Mouse (Mus musculus) spleen, adult 2 months (tissue): ENCODE results near the gene Olfr1158. TPM values are rescaled to one million over a fixed set of nuclear protein-coding genes. Genes with fewer than 3 reads are reported as not detected.

ENCODE experiments used
- DNase-seq, 2 experiments: peaks; one replicate each; pipeline versions ENCODE4 v3.0.0 to v3.0.0-alpha.2; 2012 to 2021; ENCODE audit warnings: low spot score in 2 of 2, low read depth in 1 of 2
- H3K27ac ChIP-seq: fragments of 200-500 bp; 2 replicates; pipeline ENCODE4 v1.5.1; 2012; ENCODE audit warnings: low read length, inconsistent platforms; ENCODE audit not compliant: insufficient read depth
- H3K27me3 ChIP-seq: fragments of 200-500 bp; 2 replicates; pipeline ENCODE4 v1.6.1; 2012; ENCODE audit warnings: mild to moderate bottlenecking, moderate library complexity, low read length, inconsistent platforms; ENCODE audit not compliant: control insufficient read depth, insufficient read depth
- H3K36me3 ChIP-seq: fragments of 200-500 bp; 2 replicates; pipeline ENCODE4 v1.6.1; 2012; ENCODE audit warnings: mild to moderate bottlenecking, low read length, inconsistent platforms; ENCODE audit not compliant: control insufficient read depth, insufficient read depth
- H3K4me1 ChIP-seq: fragments of 200-500 bp; 2 replicates; pipeline ENCODE4 v1.6.1; 2011; ENCODE audit warnings: inconsistent platforms; ENCODE audit not compliant: control insufficient read depth, insufficient read depth, insufficient read length
- H3K4me3 ChIP-seq: fragments of 200-500 bp; 2 replicates; pipeline ENCODE4 v1.5.1; 2011; ENCODE audit warnings: mild to moderate bottlenecking, inconsistent platforms; ENCODE audit not compliant: insufficient read depth, insufficient read length; ENCODE audit errors: extremely low read depth
- CTCF ChIP-seq: fragments of 200-500 bp; IDR thresholded peaks from 2 replicates; pipeline ENCODE4 v1.5.1; 2011; ENCODE audit warnings: mild to moderate bottlenecking, inconsistent platforms; ENCODE audit not compliant: insufficient read depth, insufficient read length, insufficient replicate concordance; ENCODE audit errors: extremely low read depth
- POLR2A ChIP-seq: fragments of 200-500 bp; IDR thresholded peaks from 2 replicates; pipeline ENCODE4 v1.6.1; 2011; ENCODE audit warnings: low read depth, low read length, inconsistent platforms
- polyA plus RNA-seq: library from polyadenylated mRNA; depleted of rRNA; stranded (reverse); fragments of >200 nt; gene quantifications from 2 replicates; pipeline ENCODE4 v1.2.3, GENCODE M21; 2012; rRNA removed

Olfr1158 gene
- polyA plus RNA-seq, 1 experiment = not detected

- no peak within 1 kb of the TSS for H3K4me3 ChIP-seq
- no peaks in the 10 kb centered on the region for H3K36me3 ChIP-seq
- H3K4me1 ChIP-seq = no peaks in the 10 kb centered on the region
- no peak within 1 kb of the TSS for H3K27ac ChIP-seq
- no peaks in the 10 kb centered on the region for H3K27me3 ChIP-seq
- TF ChIP-seq CTCF (no peak), POLR2A (no peak)
- DNase-seq = no peak
Observed at GRCm38 (mm10) chr2:88037599-88037998, 47.7 kb downstream of the Olfr1158 start, which contains the start of gene Olfr73. Gene Olfr73 (minus strand): TSS chr2:88037699.

Other genes starting within 250 kb of the Olfr1158 start
- not detected in 2 replicates for gene Olfr1140, start 246.4 kb upstream of the Olfr1158 start, polyA plus RNA-seq
- gene Olfr1141, start 236.1 kb upstream of the Olfr1158 start, polyA plus RNA-seq = not detected in 2 replicates
- gene Olfr152, start 210.6 kb upstream of the Olfr1158 start, polyA plus RNA-seq = not detected in 2 replicates
- not detected in 2 replicates for gene Olfr1143, start 189.5 kb upstream of the Olfr1158 start, polyA plus RNA-seq
- gene Olfr1145, start 180.3 kb upstream of the Olfr1158 start, polyA plus RNA-seq = not detected in 2 replicates
- gene Olfr1148, start 159.6 kb upstream of the Olfr1158 start, polyA plus RNA-seq = not detected in 2 replicates
- not detected in 2 replicates for gene Olfr1150-ps1, start 146.1 kb upstream of the Olfr1158 start, polyA plus RNA-seq
- not detected in 2 replicates for gene Olfr1151, start 134.3 kb upstream of the Olfr1158 start, polyA plus RNA-seq
- not detected in 2 replicates for gene Olfr1152, start 123.6 kb upstream of the Olfr1158 start, polyA plus RNA-seq
- gene Olfr1153, start 95.2 kb upstream of the Olfr1158 start, polyA plus RNA-seq = not detected in 2 replicates
- not detected in 2 replicates for gene Olfr1154, start 84.9 kb upstream of the Olfr1158 start, polyA plus RNA-seq
- gene Olfr1155, start 45.0 kb upstream of the Olfr1158 start, polyA plus RNA-seq = not detected in 2 replicates
- gene Olfr1156, start 37.0 kb upstream of the Olfr1158 start, polyA plus RNA-seq = not detected in 2 replicates
- gene Olfr1157, start 21.8 kb upstream of the Olfr1158 start, polyA plus RNA-seq = not detected in 2 replicates
- gene Olfr74, start 15.4 kb upstream of the Olfr1158 start, polyA plus RNA-seq = not detected in 2 replicates
- not detected in 2 replicates for gene Olfr1160, start 18.2 kb downstream of the Olfr1158 start, polyA plus RNA-seq
- not detected in 2 replicates for gene Olfr1161, start 32.7 kb downstream of the Olfr1158 start, polyA plus RNA-seq
- gene Olfr73, start 47.6 kb downstream of the Olfr1158 start, polyA plus RNA-seq = not detected in 2 replicates
- not detected in 2 replicates for gene Olfr1162, start 61.0 kb downstream of the Olfr1158 start, polyA plus RNA-seq
- not detected in 2 replicates for gene Olfr1163, start 81.7 kb downstream of the Olfr1158 start, polyA plus RNA-seq
- not detected in 2 replicates for gene Olfr1164, start 103.9 kb downstream of the Olfr1158 start, polyA plus RNA-seq
- not detected in 2 replicates for gene Olfr1166, start 138.2 kb downstream of the Olfr1158 start, polyA plus RNA-seq
- gene Olfr1167, start 165.1 kb downstream of the Olfr1158 start, polyA plus RNA-seq = not detected in 2 replicates
- not detected in 2 replicates for gene Olfr1168, start 191.8 kb downstream of the Olfr1158 start, polyA plus RNA-seq
- gene Olfr1170, start 238.2 kb downstream of the Olfr1158 start, polyA plus RNA-seq = not detected in 2 replicates